Mouse (Mus musculus) cortical plate, adult 2 months (tissue): ENCODE measurements around the gene Gpr75.

Experiments used
- CTCF ChIP-seq: fragments of 200-500 bp; IDR thresholded peaks from 2 replicates; pipeline ENCODE4 v1.5.1; 2011; ENCODE audit warnings: mild to moderate bottlenecking, control low read depth, low read length; ENCODE audit not compliant: insufficient read depth; ENCODE audit errors: extremely low read depth
- POLR2A ChIP-seq: fragments of 200-500 bp; IDR thresholded peaks from 2 replicates; pipeline ENCODE4 v1.6.1; 2011; ENCODE audit warnings: mild to moderate bottlenecking, low read length, control low read depth; ENCODE audit not compliant: insufficient read depth; ENCODE audit errors: extremely low read depth

- no peak for TF ChIP-seq POLR2A
- no peak for TF ChIP-seq CTCF
Measured at GRCm38 (mm10) chr11:30923283-30923682, 38.1 kb downstream of the Gpr75 start.
